Mouse (Mus musculus) spleen, postnatal 4 days (tissue): ENCODE results near the gene Wipi1.

Source experiments
- DNase-seq, 2 experiments: peaks; one replicate each; pipeline ENCODE4 v3.0.0; 2022; ENCODE audit warnings: low spot score in 2 of 2

Gene Wipi1

DNA sequence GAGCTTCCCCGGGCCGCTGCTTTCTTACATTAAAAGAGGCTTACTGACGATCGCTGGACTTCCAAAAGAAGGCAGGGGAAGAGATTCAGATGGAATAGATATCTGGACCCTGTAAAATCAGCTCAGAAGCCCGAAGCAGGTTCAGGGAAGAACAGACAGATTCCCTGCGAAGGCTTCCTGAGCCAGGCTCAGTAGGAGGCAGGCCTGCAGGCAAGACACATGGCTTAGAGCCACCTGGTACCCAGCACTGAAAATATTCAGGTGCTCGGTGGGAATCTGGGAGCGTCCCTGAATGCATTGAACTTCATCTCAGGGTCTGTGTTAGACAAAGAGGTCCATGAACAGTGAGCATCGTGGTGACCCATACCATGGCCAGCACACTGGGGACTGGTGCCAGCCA lies 31.8 kb downstream of the Wipi1 start:
- DNase-seq = no peak

DNA sequence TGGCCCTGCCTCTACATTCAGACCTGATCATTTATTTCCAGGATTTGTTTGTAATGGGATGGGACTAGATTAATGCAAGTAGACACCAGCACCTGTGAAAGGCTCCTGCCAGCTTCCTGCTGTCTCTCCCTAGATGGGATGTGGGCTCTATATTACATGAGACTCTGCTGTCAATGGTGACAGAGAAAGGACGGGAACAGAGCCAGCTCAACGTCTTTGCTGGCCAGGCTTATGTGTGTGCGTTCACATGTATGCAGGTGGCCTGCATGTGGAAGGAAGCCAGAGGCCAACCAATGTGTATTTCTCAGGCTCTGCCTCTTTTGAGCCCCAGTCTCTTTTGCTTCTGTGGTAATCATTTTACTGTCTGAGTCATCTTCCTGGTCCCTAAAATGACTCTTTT lies 33.2 kb downstream of the Wipi1 start:
- DNase-seq = no peak

GRCm38 (mm10) chr11:109575832-109576231 lies 35.9 kb downstream of the Wipi1 start:
- no peak for DNase-seq

DNA sequence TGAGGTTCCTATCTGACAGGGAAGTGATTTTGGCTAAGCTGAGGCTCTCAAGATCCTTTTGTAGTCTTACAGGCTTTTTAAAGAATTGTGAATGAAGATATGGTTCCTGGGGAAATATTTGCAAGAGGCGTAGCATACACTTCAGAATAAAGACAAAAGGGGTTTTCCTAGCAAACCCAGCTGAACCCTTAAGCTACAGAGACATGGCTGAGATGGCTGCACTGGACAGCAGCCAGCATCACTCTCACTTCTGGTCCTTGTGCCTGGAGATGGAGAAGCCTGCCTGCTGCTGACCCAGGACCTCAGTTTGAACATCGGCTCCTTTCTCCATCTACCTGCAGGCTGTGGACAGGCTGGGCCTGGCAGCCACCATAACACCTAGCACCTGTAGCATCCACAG lies 37.2 kb downstream of the Wipi1 start:
- DNase-seq = no peak

DNA sequence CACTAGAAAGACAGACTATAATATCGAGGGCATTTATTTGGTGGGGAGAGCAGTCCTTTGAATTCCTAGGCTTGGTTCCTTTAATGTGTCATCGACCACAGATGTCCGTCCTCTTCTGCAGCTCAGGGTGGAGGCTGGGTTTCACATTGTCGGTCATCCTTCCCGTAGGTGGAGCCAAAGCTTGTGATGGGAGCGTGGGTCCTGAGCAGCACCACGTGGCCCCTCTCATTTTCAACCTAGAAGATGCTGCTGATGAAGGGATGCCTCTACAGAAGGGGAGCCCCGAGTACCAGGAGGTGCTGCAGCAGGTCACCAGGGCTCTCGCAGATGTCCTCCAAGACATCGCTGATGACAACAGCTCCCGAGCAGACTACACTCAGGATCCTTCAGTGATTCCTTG lies 39.7 kb downstream of the Wipi1 start:
- no peak for DNase-seq

GRCm38 (mm10) chr11:109569809-109570208 lies 42.0 kb downstream of the Wipi1 start:
- no peak for DNase-seq

DNA sequence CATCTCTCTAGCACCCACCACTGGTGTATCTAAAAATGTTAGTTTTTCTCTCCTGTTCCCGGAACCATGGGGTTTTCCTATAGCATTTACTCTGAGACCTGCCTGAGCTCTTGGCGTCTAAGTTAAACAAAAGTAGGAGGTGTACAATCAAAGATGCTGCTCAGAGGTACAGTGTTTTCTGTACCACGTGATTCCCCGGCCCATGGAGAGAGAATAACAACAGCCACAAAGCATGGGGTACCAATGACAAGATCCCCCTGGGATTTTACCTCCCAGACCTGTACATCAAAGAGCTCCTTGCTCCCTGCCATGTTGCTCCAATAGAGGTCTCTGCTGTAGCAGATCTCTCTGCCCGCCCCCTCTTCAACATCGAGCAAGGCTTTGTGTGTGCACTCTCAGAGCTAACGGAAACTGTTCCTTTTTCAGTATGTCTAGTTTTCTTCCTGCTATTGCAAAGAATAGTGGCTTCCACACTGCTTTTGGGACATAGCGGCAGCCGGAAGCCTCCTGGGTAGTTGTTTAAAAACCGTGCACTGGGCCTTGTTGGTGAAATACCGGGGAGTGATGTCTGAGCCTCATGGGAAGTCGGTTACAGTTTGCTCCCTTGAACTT lies 42.7 kb downstream of the Wipi1 start:
- no peak for DNase-seq

- DNase-seq = no peak
Measured at GRCm38 (mm10) chr11:109564466-109565214, 47.1 kb downstream of the Wipi1 start.

DNA sequence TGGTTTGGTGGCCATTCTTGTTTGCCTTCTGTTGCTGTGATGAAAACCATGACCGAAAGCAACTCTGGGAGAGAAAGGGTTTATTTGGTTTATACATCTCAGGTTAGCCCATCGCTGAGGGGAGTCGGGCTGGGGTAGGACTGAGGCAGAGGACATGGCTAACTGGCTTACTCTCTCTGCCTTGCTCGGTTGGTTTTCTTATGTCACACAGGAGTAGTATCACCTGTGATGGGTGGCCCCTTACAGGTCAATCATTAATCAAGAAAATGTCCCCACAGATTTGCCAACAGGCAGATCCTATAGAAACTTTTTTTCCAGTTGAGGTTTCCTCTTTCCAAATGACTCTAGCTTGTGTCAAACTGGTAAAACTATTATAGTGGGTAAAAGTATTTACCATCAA lies 48.1 kb downstream of the Wipi1 start:
- DNase-seq = no peak

- DNase-seq = no peak
Measured at GRCm38 (mm10) chr11:109561445-109561844, 50.3 kb downstream of the Wipi1 start.

GRCm38 (mm10) chr11:109560793-109561257 lies 50.9 kb downstream of the Wipi1 start:
- peak; percentile 71 to 83 for DNase-seq

GRCm38 (mm10) chr11:109559241-109559640 lies 52.5 kb downstream of the Wipi1 start:
- no peak for DNase-seq

- DNase-seq = peak in 1 of 2 experiments; percentile 70
Measured at GRCm38 (mm10) chr11:109557419-109557818, 54.3 kb downstream of the Wipi1 start.

DNA sequence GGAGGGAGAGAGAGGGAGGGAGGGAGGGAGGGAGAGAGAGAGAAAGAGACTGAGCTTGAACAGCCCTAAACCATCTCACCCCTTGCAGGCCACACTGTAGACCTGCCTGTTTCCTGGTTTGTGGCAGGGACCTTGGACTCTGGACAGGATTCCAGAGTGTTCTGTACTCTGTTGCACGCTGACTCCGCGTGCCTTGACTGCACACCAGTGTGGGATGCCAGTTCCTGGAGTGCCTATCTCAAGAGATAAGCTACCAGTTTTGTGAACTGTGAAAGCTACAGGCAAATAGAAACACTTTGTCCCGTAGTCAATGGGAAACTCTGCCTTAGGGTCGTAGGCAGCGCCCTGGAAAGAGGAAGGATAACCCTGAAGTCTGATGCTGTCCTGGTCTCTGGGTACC lies 55.6 kb downstream of the Wipi1 start:
- DNase-seq = no peak

DNA sequence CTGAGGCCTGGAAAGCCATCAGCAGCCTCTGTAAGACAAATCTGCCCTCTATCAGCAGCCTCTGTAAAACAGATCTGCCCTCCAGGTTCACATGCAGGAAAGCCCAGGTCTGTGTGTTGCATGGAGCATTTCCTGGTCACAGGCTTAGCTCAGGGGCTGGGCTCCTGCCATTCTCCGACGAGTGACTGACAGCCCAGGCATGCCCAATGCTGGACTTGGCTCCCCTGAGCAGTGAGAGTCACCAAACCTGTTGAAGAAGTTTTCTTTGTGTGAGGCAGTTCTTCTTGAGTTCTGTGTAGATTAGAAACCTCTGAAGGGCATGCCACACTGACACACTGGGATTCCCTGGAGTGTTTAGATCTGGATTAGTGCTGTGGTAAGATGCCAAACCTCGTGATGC lies 57.3 kb downstream of the Wipi1 start:
- DNase-seq = no peak

DNA sequence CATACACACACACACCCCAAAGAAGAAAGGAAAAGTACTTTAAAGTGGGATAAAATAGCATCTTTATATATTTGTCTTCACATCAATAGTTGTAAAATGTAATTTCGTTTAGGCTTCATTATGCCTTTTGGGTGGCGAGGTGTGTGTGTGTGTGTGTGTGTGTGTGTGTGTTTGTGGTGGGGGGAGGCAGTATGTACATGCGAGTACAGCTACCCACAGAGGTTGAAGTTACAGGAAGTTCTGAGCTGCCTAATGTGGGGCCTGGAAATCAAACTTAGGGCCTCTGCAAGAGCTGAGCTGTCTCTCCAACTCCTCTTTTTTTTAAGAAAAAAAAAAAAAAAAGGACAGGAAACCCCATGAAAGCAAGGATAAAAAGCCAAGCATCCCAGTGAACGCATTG lies 57.8 kb downstream of the Wipi1 start:
- no peak for DNase-seq

- DNase-seq = peak; percentile 81 to 86
Measured at GRCm38 (mm10) chr11:109549599-109550290, 62.0 kb downstream of the Wipi1 start.

DNA sequence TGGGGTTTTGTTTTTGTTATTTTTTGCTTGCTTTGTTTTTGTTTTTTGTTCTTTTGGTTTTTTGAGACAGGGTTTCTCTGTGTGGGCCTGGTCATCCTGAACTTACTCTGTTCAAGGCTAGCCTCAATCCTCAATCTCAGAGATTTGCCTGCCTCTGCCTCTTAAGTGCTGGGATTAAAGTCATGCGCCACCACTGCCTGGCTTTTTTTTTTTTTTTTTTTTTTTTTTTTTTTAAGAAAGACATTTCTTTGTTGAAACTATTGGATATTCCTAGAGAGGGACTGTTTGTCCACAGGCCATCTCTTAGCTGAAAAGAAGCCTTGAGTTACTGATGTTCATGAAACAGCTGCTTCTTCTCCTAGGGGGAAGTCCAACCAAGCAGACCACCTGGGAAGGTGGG lies 64.1 kb downstream of the Wipi1 start:
- no peak for DNase-seq

DNA sequence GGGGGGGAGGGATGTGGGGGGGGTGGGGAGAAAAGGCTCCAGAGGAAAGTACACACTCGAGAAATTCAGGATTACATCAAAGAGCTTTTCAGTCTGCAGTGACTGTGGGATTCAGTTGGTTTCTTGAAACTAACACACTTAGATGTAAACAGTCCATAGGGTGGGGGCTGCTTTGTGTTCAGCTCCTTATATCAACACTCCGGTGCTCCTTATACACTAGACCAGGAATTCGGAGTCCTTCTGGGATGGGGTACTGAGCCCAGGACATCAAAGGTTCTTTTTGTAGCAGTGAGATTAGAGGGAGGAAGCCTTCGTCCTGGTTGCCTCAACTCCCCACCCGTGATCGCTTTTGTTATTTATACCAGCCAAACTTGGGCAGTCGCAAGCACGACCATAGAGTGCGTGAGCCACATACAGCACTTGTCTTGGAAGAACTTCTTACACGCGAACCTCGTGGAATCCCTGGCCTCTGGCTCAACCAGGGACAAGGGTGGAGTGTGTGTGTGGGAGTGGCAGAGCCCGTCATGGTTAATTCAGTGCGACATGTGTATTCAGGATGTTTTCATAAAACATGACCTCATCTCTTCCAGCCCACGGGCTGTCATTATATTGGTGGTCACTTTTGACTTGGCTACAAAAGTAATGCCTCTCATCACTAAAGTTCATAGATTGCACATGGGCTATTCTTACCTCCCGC lies 65.3 kb downstream of the Wipi1 start:
- no peak for DNase-seq

GRCm38 (mm10) chr11:109545700-109546143 lies 66.0 kb downstream of the Wipi1 start:
- no peak for DNase-seq

DNA sequence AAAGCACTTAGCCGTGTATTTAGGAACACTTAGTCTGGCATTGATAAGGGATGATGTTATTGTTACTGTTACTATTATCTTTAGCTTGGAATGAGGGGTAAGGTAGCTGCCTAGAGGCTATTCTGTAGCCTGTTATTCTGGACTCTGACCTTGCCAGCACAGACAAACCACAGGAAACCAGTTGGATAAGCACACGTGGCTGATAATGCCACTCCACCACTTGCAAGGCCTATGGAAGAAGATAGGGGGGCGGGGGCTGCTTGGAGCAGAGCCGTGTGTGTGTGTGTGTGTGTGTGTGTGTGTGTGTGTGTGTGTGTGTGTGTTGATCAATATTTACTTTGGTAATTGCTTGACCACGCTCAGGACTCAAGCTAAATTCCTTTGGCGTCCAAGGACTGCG lies 66.5 kb downstream of the Wipi1 start:
- DNase-seq = no peak

GRCm38 (mm10) chr11:109544432-109544831 lies 67.3 kb downstream of the Wipi1 start:
- DNase-seq = no peak
